Mouse (Mus musculus) lung, embryonic 14.5 days (tissue): ENCODE measurements around the gene Styx. TPM values are rescaled to one million over a fixed set of nuclear protein-coding genes. Genes with fewer than 3 reads are reported as not detected.
A peak's percentile ranks its signal among the peaks of the same experiment; 100 is the strongest.

Experiments used
- ATAC-seq: fragments of 200-750 bp; cut with Nextera tagmentation; 2 replicates; pipeline ENCODE4 v1.8.0; 2017; ENCODE audit warnings: mild to moderate bottlenecking, moderate TSS enrichment, moderate library complexity; ENCODE audit not compliant: insufficient read depth
- DNase-seq: peaks from one replicate; pipeline ENCODE4 v3.0.0-alpha.2; 2015
- H3K27ac ChIP-seq: fragments of 300-500 bp; sonication (generic); 2 replicates; pipeline ENCODE4 v1.5.1; 2014; ENCODE audit warnings: low read depth, mild to moderate bottlenecking, moderate library complexity
- H3K27me3 ChIP-seq: fragments of 300-500 bp; sonication (generic); 2 replicates; pipeline ENCODE4 v1.6.1; 2014; ENCODE audit warnings: low read length, control low read depth; ENCODE audit not compliant: insufficient read depth
- H3K36me3 ChIP-seq: fragments of 300-500 bp; sonication (generic); 2 replicates; pipeline ENCODE4 v1.6.1; 2014; ENCODE audit warnings: control low read depth; ENCODE audit not compliant: insufficient read depth
- H3K4me1 ChIP-seq: fragments of 300-500 bp; sonication (generic); 2 replicates; pipeline ENCODE4 v1.6.1; 2014; ENCODE audit warnings: antibody characterized with exemption, control low read depth; ENCODE audit not compliant: insufficient read depth
- H3K4me2 ChIP-seq: fragments of 300-500 bp; sonication (generic); 2 replicates; pipeline ENCODE4 v1.6.1; 2014; ENCODE audit warnings: mild to moderate bottlenecking
- H3K4me3 ChIP-seq: fragments of 300-500 bp; sonication (generic); 2 replicates; pipeline ENCODE4 v1.5.1; 2014; ENCODE audit warnings: low read depth, low read length
- H3K9ac ChIP-seq: fragments of 300-500 bp; sonication (generic); 2 replicates; pipeline ENCODE4 v1.6.1; 2014
- H3K9me3 ChIP-seq: fragments of 300-500 bp; sonication (generic); 2 replicates; pipeline ENCODE4 v1.6.1; 2016; ENCODE audit warnings: low read depth, low read length, control low read depth
- CTCF ChIP-seq: IDR thresholded peaks from 2 replicates; pipeline ENCODE4 v1.5.1; 2016; ENCODE audit warnings: antibody characterized with exemption, low read depth
- WGBS: fragments of 180-500 bp; shearing (Covaris S2); extraction: QIAGEN DNeasy Blood & Tissue Kit; methylation state at CpG from one replicate; pipeline ENCODE4 v1.1.7; 2014; 5-methylcytosine and 5-hydroxymethylcytosine counted together
- polyA plus RNA-seq: library from polyadenylated mRNA; unstranded; fragments of >200 nt; fragmentation: Nextera tagmentation; extraction: Ambion mirVana; gene quantifications from 2 replicates; pipeline ENCODE4 v1.2.1, GENCODE M21; 2014

Styx gene
- polyA plus RNA-seq, 1 experiment from 2014 or later = 74.6 TPM

DNA sequence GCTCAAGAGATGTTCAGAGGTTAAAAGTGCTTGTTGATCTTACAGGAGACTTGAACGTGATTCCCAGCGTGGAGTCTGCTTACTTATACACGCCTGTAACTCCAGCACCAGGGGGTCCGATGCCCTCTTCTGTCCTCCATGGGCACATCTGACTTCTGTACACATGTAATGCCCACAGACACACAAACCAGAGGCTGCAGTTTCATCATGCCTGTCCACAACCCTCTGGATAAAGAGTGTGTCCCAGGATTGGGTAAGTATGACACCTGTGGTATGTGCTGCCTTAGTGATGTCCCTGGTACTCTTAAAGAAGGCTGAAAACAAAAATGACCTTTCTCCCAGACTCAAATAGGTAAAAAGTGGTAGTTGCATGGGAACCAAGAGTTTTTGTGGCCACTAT lies 68.4 kb downstream of the Styx start:
- ATAC-seq (no peak), DNase-seq (no peak)
- no peaks in the 10 kb centered on the region for H3K9me3 ChIP-seq
- H3K4me3 ChIP-seq = no peak overlapping the region
- no peaks in the 10 kb centered on the region for H3K27me3 ChIP-seq
- no peaks in the 10 kb centered on the region for H3K4me1 ChIP-seq
- no peak overlapping the region for H3K27ac ChIP-seq
- TF ChIP-seq CTCF = no peak
- 65% methylated on average over 4 of the region's 4 CpGs for WGBS
- no peaks in the 10 kb centered on the region for H3K36me3 ChIP-seq
- no peak overlapping the region for H3K4me2 ChIP-seq
- no peak overlapping the region for H3K9ac ChIP-seq

DNA sequence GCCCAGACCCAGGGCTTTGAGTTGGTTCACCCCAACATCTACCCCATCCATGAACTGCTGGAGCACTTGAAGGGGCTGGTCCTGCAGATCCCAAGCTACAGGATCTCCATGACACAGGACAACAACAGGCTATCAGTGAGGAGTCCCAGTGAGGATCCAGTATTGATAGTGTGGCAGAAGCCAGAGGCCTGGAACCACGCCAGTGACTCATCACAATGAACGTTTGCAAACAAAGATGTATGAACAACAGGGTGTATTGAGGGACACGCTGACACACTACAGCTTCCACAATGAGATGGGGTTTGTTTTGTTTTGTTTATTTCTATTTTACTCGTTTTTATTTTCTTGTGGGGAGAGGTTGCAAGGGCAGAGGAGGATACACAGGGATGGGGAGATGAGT lies 71.5 kb downstream of the Styx start:
- Histone ChIP-seq H3K27me3 (no peaks in the 10 kb centered on the region), H3K9ac (no peak overlapping the region), H3K4me3 (no peak overlapping the region), H3K36me3 (no peaks in the 10 kb centered on the region), H3K4me2 (no peak overlapping the region), H3K27ac (no peak overlapping the region), H3K4me1 (no peaks in the 10 kb centered on the region), H3K9me3 (peaks cover 7% of the 10 kb centered on the region; the same call in 1 of the 2 replicates)
- WGBS = 53% methylated on average over 4 of the region's 4 CpGs
- no peak for TF ChIP-seq CTCF
- DNase-seq = no peak
- no peak for ATAC-seq

DNA sequence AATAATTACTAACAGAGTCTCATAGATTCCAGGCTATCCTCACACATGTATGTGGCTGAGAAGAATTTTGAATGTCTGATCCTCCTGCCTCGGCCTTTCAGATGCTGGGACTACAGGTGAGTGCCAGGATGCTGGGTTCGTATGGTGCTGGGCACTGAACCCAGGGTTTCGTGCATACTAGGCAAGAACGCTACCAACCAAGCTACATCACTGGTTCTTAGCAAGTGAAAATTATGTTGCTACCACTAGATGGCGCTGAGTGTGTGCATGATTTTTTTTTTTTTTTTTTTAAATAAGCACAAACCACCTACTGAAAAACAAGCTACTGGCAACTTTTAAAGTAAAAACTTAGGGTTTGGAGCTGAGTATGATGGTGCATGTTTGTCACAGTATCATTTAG lies 72.3 kb downstream of the Styx start:
- peak; percentile 84 for TF ChIP-seq CTCF
- WGBS = 2% methylated on average over 5 of the region's 5 CpGs

DNA sequence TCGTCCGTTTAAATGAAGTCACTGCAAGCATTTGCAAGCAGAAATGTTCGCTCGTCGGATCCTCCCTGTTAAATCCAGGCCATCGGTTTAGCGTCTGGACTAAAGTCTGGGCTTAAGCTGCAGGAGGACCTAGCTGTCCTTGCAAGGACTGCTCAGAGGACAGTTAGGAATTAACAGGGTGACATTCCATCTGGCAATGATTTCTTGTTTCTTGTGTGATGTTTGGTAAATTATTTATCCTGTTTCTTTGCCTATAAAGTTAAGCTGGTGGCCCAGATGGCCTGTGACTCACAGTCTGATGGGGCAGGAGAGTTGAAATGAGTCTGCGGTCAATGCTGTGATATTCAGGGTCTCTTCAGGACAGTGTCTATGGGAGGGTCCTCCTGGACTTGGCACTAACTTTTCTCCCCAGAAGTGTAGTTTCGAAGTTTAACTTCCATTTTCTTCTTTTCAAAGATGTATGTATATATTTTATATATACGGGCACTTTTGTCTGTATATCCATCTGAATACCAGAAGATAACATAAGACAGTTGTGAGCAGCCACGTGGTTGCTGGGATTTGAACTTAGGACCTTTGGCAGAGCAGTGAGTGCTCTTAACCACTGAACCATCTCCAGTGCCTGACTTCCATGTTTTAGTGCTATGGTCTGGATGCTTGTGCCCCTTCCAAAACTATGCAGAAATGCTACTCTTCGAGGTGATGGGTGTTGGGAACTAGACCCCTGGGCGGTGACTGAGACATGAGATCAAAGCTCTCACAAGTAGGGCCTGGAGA lies 79.4 kb downstream of the Styx start:
- no peak for TF ChIP-seq CTCF
- H3K27me3 ChIP-seq = no peaks in the 10 kb centered on the region
- H3K9me3 ChIP-seq = peaks cover 10% of the 10 kb centered on the region; the same call in 1 of the 2 replicates
- H3K4me3 ChIP-seq = no peak overlapping the region
- no peak overlapping the region for H3K4me2 ChIP-seq
- DNase-seq (no peak), ATAC-seq (no peak)
- no peaks in the 10 kb centered on the region for H3K36me3 ChIP-seq
- no peak overlapping the region for H3K9ac ChIP-seq
- 83% methylated on average over 13 of the region's 13 CpGs for WGBS
- H3K4me1 ChIP-seq = no peaks in the 10 kb centered on the region
- no peak overlapping the region for H3K27ac ChIP-seq

More for the DNA sequence above, 72.3 kb downstream of the Styx start:
- no peaks in the 10 kb centered on the region for H3K4me1 ChIP-seq
- no peak overlapping the region for H3K4me2 ChIP-seq
- H3K27me3 ChIP-seq = no peaks in the 10 kb centered on the region
- ATAC-seq (no peak), DNase-seq (peak; percentile 94)
- H3K4me3 ChIP-seq = no peak overlapping the region
- no peak overlapping the region for H3K27ac ChIP-seq
- no peak overlapping the region for H3K9ac ChIP-seq
- H3K36me3 ChIP-seq = no peaks in the 10 kb centered on the region
- H3K9me3 ChIP-seq = peaks cover 7% of the 10 kb centered on the region; the same call in 1 of the 2 replicates

DNA sequence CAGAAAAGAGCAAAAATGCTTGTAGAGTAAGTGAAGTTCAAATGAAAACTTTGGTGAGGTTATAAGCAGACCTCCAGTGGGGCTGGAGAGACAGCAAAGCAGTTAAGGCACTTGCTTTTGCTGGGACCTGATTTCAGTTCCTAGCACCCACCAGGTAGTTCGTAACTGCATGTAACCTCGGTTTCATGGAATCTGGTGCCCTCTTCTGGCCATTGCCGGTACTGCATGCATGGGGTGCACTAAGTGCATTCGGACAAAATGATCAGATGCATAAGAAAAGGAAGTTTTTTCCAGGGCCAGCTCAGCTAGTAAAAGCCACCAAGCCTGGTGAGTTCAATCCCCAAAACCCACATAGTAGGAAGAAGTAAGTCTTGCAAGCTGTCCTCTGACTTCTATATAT lies 81.1 kb downstream of the Styx start:
- 0 out of 2 replicates have a peak, but pooled peaks cover under 1% of the 10 kb centered on the region for H3K4me1 ChIP-seq
- no peak overlapping the region for H3K4me3 ChIP-seq
- H3K9me3 ChIP-seq = peaks cover 3% of the 10 kb centered on the region; the same call in 1 of the 2 replicates
- no peaks in the 10 kb centered on the region for H3K27me3 ChIP-seq
- TF ChIP-seq CTCF = peak; percentile 73
- H3K9ac ChIP-seq = no peak overlapping the region
- H3K27ac ChIP-seq = no peak overlapping the region
- ATAC-seq = no peak
- H3K4me2 ChIP-seq = no peak overlapping the region
- WGBS = 70% methylated on average over 4 of the region's 4 CpGs
- no peaks in the 10 kb centered on the region for H3K36me3 ChIP-seq
- DNase-seq = peak; percentile 29

DNA sequence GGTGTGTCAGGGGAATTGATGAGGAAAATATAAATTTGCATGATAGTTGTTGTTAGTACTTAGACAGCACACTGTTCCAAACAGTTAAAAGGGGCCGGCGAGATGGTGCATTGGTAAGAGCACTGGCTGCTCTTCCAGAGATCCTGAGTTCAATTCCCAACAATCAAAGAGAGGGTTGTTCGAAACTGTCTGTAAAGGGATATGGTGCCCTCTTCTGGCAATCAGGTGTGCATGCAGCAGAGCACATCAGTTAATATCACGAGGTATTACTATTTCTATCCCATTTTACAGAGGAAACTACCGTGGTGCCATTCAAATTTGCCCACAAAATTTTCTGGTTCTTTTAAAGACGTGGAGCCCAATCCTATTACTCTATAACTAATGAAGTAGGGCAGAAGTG lies 83.3 kb downstream of the Styx start:
- WGBS = 66% methylated on average over 6 of the region's 6 CpGs
- ATAC-seq = no peak
- 0 out of 2 replicates have a peak, but pooled peaks cover 3% of the 10 kb centered on the region for H3K4me1 ChIP-seq

DNA sequence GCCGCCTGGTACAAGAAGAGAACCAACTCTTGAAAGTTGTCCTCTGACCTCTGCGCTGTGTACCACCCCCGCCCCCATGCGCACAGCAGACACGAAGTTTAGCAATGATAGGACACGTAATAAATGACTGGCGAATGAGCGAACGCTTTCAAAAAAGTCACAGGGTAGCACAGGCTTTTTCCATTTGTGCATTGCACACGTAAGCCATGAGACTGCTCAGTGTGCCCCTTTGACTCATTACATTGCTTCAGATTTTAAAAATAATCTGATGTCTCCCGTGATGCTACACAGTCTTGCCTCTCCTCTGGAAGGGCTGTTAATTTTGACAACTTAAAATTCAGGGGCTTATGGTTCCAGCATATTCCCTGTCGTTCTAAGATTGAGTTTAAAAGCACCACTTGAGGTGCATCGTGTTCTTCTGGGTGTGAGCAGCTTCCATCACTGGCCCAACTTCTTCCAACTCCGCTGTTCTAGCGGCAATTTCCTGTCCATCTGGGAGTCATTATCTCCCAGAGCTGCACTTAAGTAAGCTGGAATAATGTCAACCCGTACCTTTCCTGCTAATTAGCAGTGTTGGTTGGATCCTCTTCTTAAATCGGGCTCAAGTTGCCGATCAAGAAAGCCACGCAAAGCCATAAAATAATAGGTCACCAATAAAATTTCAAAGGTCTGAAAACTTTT lies 87.5 kb downstream of the Styx start:
- Histone ChIP-seq H3K9me3 (no peaks in the 10 kb centered on the region), H3K27me3 (no peaks in the 10 kb centered on the region), H3K9ac (no peak overlapping the region), H3K4me2 (no peak overlapping the region), H3K4me3 (no peak overlapping the region), H3K4me1 (peaks cover 13% of the 10 kb centered on the region; the same call in 1 of the 2 replicates), H3K36me3 (no peaks in the 10 kb centered on the region), H3K27ac (no peak overlapping the region)
- ATAC-seq = no peak
- 62% methylated on average over 19 of the region's 19 CpGs for WGBS
- no peak for TF ChIP-seq CTCF
- DNase-seq = no peak

More for the DNA sequence above, 83.3 kb downstream of the Styx start:
- H3K9ac ChIP-seq = no peak overlapping the region
- no peaks in the 10 kb centered on the region for H3K27me3 ChIP-seq
- H3K36me3 ChIP-seq = no peaks in the 10 kb centered on the region
- H3K4me2 ChIP-seq = no peak overlapping the region
- H3K9me3 ChIP-seq = peaks cover 3% of the 10 kb centered on the region; the same call in 1 of the 2 replicates
- DNase-seq = peak; percentile 39
- no peak overlapping the region for H3K4me3 ChIP-seq
- no peak overlapping the region for H3K27ac ChIP-seq
- peak; percentile 50 for TF ChIP-seq CTCF
